Mouse (Mus musculus): Measurements from ENCODE around the gene 4930415O20Rik. TPM values are rescaled to one million over a fixed set of nuclear protein-coding genes. Genes with fewer than 3 reads are reported as not detected.
A peak's percentile ranks its signal among the peaks of the same experiment; 100 is the strongest.

4930415O20Rik gene
- polyA plus RNA-seq, 1 experiment from 2014 or later: not detected

GRCm38 (mm10) chr15:98533881-98534627 lies 36.8 kb upstream of the 4930415O20Rik start, which contains the start of gene Kansl2:
Gene Kansl2 (minus strand): TSS chr15:98534264.
- DNase-seq (peak; percentile 99), ATAC-seq (ENCODE audit: insufficient read depth) (peak; percentile 100)
- H3K9ac ChIP-seq: peak within 1 kb of the TSS; percentile 87
- peak within 1 kb of the TSS; percentile 76 for H3K4me2 ChIP-seq
- peak within 1 kb of the TSS; percentile 80 for H3K4me3 ChIP-seq (ENCODE audit: low read depth, low read length)
- H3K9me3 ChIP-seq (ENCODE audit: low read depth, low read length): no peaks in the 10 kb centered on the region
- no peaks in the 10 kb centered on the region for H3K27me3 ChIP-seq (ENCODE audit: insufficient read depth, low read length)
- peak within 1 kb of the TSS; percentile 98 for H3K27ac ChIP-seq (ENCODE audit: low read depth)
- H3K36me3 ChIP-seq (ENCODE audit: insufficient read depth): peaks cover 40% of the 10 kb centered on the region
- TF ChIP-seq CTCF (IDR thresholded peaks at IDR 0.05; ENCODE audit: low read depth): peak; percentile 23; the same call in 1 of the 2 replicates
- peaks cover 3% of the 10 kb centered on the region; the same call in 1 of the 2 replicates for H3K4me1 ChIP-seq (ENCODE audit: insufficient read depth)
- under 1% methylated on average over 69 of the region's 70 CpGs for WGBS

DNA sequence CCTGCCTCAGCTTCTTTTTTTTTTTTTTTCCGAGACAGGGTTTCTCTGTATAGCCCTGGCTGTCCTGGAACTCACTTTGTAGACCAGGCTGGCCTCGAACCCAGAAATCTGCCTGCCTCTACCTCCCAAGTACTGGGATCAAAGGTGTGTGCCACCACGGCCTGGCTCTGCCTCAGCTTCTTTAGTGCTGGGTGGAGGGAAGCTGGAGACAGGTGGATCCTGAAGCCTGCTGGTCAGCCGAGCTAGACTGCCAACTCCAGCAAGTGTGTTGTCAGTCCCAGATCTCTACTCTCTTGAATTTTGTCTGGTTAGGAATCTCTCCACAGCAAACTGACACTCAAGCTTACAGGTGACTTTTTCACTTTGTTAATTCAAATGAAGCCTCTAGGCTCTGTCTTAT lies 34.9 kb upstream of the 4930415O20Rik start:
- Histone ChIP-seq H3K9ac (no peak overlapping the region), H3K4me2 (no peak overlapping the region), H3K4me3 (ENCODE audit: low read depth, low read length) (no peak overlapping the region), H3K27ac (ENCODE audit: low read depth) (no peak overlapping the region), H3K27me3 (ENCODE audit: insufficient read depth, low read length) (no peaks in the 10 kb centered on the region), H3K4me1 (ENCODE audit: insufficient read depth) (peaks cover 3% of the 10 kb centered on the region; the same call in 1 of the 2 replicates), H3K36me3 (ENCODE audit: insufficient read depth) (peaks cover 36% of the 10 kb centered on the region), H3K9me3 (ENCODE audit: low read depth, low read length) (no peaks in the 10 kb centered on the region)
- no peak for TF ChIP-seq CTCF (IDR thresholded peaks at IDR 0.05; ENCODE audit: low read depth)
- ATAC-seq (ENCODE audit: insufficient read depth) (no peak), DNase-seq (no peak)
- 79% methylated on average over 4 of the region's 4 CpGs for WGBS

GRCm38 (mm10) chr15:98536828-98537510 lies 33.8 kb upstream of the 4930415O20Rik start:
- Histone ChIP-seq H3K4me1 (ENCODE audit: insufficient read depth) (peaks cover 3% of the 10 kb centered on the region; the same call in 1 of the 2 replicates), H3K9ac (no peak overlapping the region), H3K4me3 (ENCODE audit: low read depth, low read length) (no peak overlapping the region), H3K27me3 (ENCODE audit: insufficient read depth, low read length) (no peaks in the 10 kb centered on the region), H3K27ac (ENCODE audit: low read depth) (no peak overlapping the region), H3K4me2 (no peak overlapping the region), H3K36me3 (ENCODE audit: insufficient read depth) (peaks cover 29% of the 10 kb centered on the region), H3K9me3 (ENCODE audit: low read depth, low read length) (no peaks in the 10 kb centered on the region)
- DNase-seq (no peak), ATAC-seq (ENCODE audit: insufficient read depth) (no peak)
- 86% methylated on average over 8 of the region's 8 CpGs for WGBS
- no peak for TF ChIP-seq CTCF (IDR thresholded peaks at IDR 0.05; ENCODE audit: low read depth)

GRCm38 (mm10) chr15:98537923-98538322 lies 32.9 kb upstream of the 4930415O20Rik start:
- 58% methylated on average over 4 of the region's 4 CpGs for WGBS
- Histone ChIP-seq H3K27ac (ENCODE audit: low read depth) (no peak overlapping the region), H3K9me3 (ENCODE audit: low read depth, low read length) (no peaks in the 10 kb centered on the region), H3K4me3 (ENCODE audit: low read depth, low read length) (no peak overlapping the region), H3K4me2 (no peak overlapping the region), H3K36me3 (ENCODE audit: insufficient read depth) (peaks cover 33% of the 10 kb centered on the region), H3K9ac (no peak overlapping the region), H3K27me3 (ENCODE audit: insufficient read depth, low read length) (no peaks in the 10 kb centered on the region), H3K4me1 (ENCODE audit: insufficient read depth) (no peaks in the 10 kb centered on the region)
- ATAC-seq (ENCODE audit: insufficient read depth) (no peak), DNase-seq (no peak)
- no peak for TF ChIP-seq CTCF (IDR thresholded peaks at IDR 0.05; ENCODE audit: low read depth)

DNA sequence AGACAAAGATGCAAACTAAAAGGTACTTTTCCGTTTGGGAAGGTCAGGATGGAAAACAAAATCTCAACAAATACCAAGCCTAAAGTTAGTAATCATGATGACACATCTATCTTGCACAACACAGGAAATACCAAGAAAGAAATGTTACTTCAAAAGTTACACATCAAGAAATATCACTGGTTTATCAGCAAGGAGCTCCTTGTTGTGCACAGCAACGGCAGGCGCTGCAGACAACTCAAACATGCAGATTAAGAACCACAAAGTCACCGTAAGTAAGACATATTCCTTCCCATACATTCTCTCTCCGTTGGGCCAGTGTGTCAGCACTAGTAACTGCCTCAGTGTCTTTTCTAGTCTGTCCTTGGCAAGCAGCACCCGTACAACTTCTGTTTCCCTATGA lies 29.7 kb upstream of the 4930415O20Rik start:
- no peak overlapping the region for H3K27ac ChIP-seq (ENCODE audit: low read depth)
- H3K9me3 ChIP-seq (ENCODE audit: low read depth, low read length): no peaks in the 10 kb centered on the region
- DNase-seq: no peak
- peaks cover 64% of the 10 kb centered on the region for H3K36me3 ChIP-seq (ENCODE audit: insufficient read depth)
- H3K4me1 ChIP-seq (ENCODE audit: insufficient read depth): no peaks in the 10 kb centered on the region
- H3K27me3 ChIP-seq (ENCODE audit: insufficient read depth, low read length): no peaks in the 10 kb centered on the region
- H3K4me3 ChIP-seq (ENCODE audit: low read depth, low read length): no peak overlapping the region
- no peak for TF ChIP-seq CTCF (IDR thresholded peaks at IDR 0.05; ENCODE audit: low read depth)
- no peak overlapping the region for H3K4me2 ChIP-seq
- H3K9ac ChIP-seq: no peak overlapping the region
- WGBS: 80% methylated on average over 6 of the region's 6 CpGs
- ATAC-seq (ENCODE audit: insufficient read depth): no peak

DNA sequence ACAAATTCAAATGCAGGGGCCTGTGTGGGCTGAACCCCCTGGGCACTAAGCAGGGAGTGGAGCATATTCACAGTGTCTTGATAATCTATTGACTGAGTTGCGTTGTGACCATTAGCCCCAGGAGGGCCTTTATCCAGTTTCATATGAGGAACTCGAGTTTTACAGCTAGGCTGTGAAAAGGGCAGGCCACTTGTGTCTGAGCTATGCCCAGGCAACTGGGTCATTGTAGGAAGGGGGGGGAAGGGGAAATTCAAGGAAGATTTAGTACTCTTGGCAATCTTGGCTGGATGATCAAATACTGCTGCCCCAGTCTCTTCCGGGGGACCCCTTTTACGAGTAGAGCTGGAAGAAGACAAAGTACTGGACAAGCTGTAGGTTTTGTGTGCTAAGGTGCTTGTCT lies 27.5 kb upstream of the 4930415O20Rik start:
- no peak overlapping the region for H3K4me2 ChIP-seq
- no peaks in the 10 kb centered on the region for H3K9me3 ChIP-seq (ENCODE audit: low read depth, low read length)
- H3K36me3 ChIP-seq (ENCODE audit: insufficient read depth): peaks cover 80% of the 10 kb centered on the region
- no peak overlapping the region for H3K4me3 ChIP-seq (ENCODE audit: low read depth, low read length)
- no peak overlapping the region for H3K27ac ChIP-seq (ENCODE audit: low read depth)
- 92% methylated on average over 4 of the region's 4 CpGs for WGBS
- no peaks in the 10 kb centered on the region for H3K4me1 ChIP-seq (ENCODE audit: insufficient read depth)
- DNase-seq: no peak
- no peak overlapping the region for H3K9ac ChIP-seq
- ATAC-seq (ENCODE audit: insufficient read depth): no peak
- H3K27me3 ChIP-seq (ENCODE audit: insufficient read depth, low read length): no peaks in the 10 kb centered on the region
- TF ChIP-seq CTCF (IDR thresholded peaks at IDR 0.05; ENCODE audit: low read depth): no peak

GRCm38 (mm10) chr15:98545151-98545550 lies 25.7 kb upstream of the 4930415O20Rik start:
- Histone ChIP-seq H3K27ac (ENCODE audit: low read depth) (no peak overlapping the region), H3K9me3 (ENCODE audit: low read depth, low read length) (no peaks in the 10 kb centered on the region), H3K27me3 (ENCODE audit: insufficient read depth, low read length) (no peaks in the 10 kb centered on the region), H3K36me3 (ENCODE audit: insufficient read depth) (peaks cover 87% of the 10 kb centered on the region), H3K4me1 (ENCODE audit: insufficient read depth) (no peaks in the 10 kb centered on the region), H3K4me3 (ENCODE audit: low read depth, low read length) (no peak overlapping the region), H3K4me2 (no peak overlapping the region), H3K9ac (no peak overlapping the region)
- WGBS: 96% methylated on average over 3 of the region's 3 CpGs
- ATAC-seq (ENCODE audit: insufficient read depth) (no peak), DNase-seq (no peak)
- TF ChIP-seq CTCF (IDR thresholded peaks at IDR 0.05; ENCODE audit: low read depth): no peak
